Mouse (Mus musculus) ES-Bruce4 (cell line): ENCODE results near the gene Tmem63c. TPM values are rescaled to one million over a fixed set of nuclear protein-coding genes. Genes with fewer than 3 reads are reported as not detected.

Source experiments
- H3K27ac ChIP-seq: 2 replicates; pipeline ENCODE4 v1.5.1; 2012; ENCODE audit warnings: low read length, inconsistent platforms; ENCODE audit not compliant: insufficient read depth
- H3K27me3 ChIP-seq: 2 replicates; pipeline ENCODE4 v1.6.1; 2012; ENCODE audit warnings: mild to moderate bottlenecking, low read length, inconsistent platforms; ENCODE audit not compliant: control insufficient read depth, poor library complexity, insufficient read depth, severe bottlenecking
- H3K36me3 ChIP-seq: 2 replicates; pipeline ENCODE4 v1.6.1; 2012; ENCODE audit warnings: inconsistent platforms, mild to moderate bottlenecking, low read length, moderate library complexity; ENCODE audit not compliant: control insufficient read depth, poor library complexity, insufficient read depth, severe bottlenecking
- H3K4me1 ChIP-seq: one replicate; pipeline ENCODE4 v1.8.1; 2011; ENCODE audit warnings: low read length; ENCODE audit not compliant: control insufficient read depth, insufficient read depth
- H3K4me3 ChIP-seq: 2 replicates; pipeline ENCODE4 v1.5.1; 2011; ENCODE audit warnings: low read depth, mild to moderate bottlenecking, low read length
- H3K9ac ChIP-seq: 2 replicates; pipeline ENCODE4 v1.6.1; 2012; ENCODE audit warnings: low read depth, mild to moderate bottlenecking, inconsistent platforms; ENCODE audit not compliant: poor library complexity, severe bottlenecking
- H3K9me3 ChIP-seq: replicated peaks from 2 replicates; pipeline ENCODE4 v1.6.1; 2012; ENCODE audit warnings: mild to moderate bottlenecking, low read length, inconsistent platforms; ENCODE audit not compliant: control insufficient read depth, poor library complexity, insufficient read depth, severe bottlenecking
- CTCF ChIP-seq: IDR thresholded peaks from one replicate; pipeline ENCODE4 v1.8.1; 2011; ENCODE audit warnings: low read depth, low read length
- EP300 ChIP-seq: IDR thresholded peaks from 2 replicates; pipeline ENCODE4 v1.6.1; 2011; ENCODE audit warnings: low read depth, low read length; ENCODE audit not compliant: insufficient read depth
- POLR2A ChIP-seq: IDR thresholded peaks from one replicate; pipeline ENCODE4 v1.8.1; 2011; ENCODE audit warnings: low read length; ENCODE audit not compliant: insufficient read depth
- polyA plus RNA-seq: library from polyadenylated mRNA; stranded (reverse); fragments of >200 nt; gene quantifications from 2 replicates; pipeline ENCODE4 v1.2.4, GENCODE M21; 2011; ENCODE audit warnings: low read depth; ENCODE audit not compliant: missing spikeins, insufficient read depth, insufficient read length

Gene Tmem63c
- polyA plus RNA-seq, 1 experiment = 0.99 TPM

DNA sequence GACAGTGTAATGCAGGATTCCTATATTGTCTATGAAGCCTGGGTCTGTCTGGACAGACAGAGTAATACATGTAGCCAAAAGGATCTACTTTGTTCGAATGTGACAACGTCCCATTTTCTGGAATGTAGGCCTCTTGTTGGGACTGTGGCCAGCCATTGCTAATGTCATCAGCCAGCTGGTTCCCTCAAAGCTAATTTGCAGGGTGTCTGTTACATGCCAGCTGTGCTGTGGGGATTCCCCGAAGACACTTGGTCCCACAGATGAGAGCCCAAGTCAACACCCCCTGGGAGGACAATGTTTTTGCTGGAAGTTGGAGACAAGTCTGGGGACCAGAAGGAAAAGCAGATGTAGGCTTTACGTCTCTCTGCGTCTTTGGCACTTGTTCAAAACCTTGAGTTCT, 45.3 kb downstream of the Tmem63c start:
- Histone ChIP-seq H3K36me3 (no peaks in the 10 kb centered on the region), H3K9me3 (no peaks in the 10 kb centered on the region), H3K4me3 (no peak overlapping the region), H3K27me3 (no peaks in the 10 kb centered on the region), H3K9ac (no peak overlapping the region), H3K4me1 (no peaks in the 10 kb centered on the region), H3K27ac (no peak overlapping the region)
- TF ChIP-seq EP300 (no peak), POLR2A (no peak), CTCF (no peak)

GRCm38 (mm10) chr12:87070520-87070919, 49.4 kb downstream of the Tmem63c start:
- no peaks in the 10 kb centered on the region for H3K4me1 ChIP-seq
- no peak overlapping the region for H3K4me3 ChIP-seq
- no peaks in the 10 kb centered on the region for H3K9me3 ChIP-seq
- H3K36me3 ChIP-seq = no peaks in the 10 kb centered on the region
- no peak overlapping the region for H3K9ac ChIP-seq
- no peaks in the 10 kb centered on the region for H3K27me3 ChIP-seq
- TF ChIP-seq CTCF (no peak), EP300 (no peak), POLR2A (no peak)
- no peak overlapping the region for H3K27ac ChIP-seq

GRCm38 (mm10) chr12:87076610-87077009, 55.5 kb downstream of the Tmem63c start:
- Histone ChIP-seq H3K36me3 (no peaks in the 10 kb centered on the region), H3K4me1 (no peaks in the 10 kb centered on the region), H3K27ac (no peak overlapping the region), H3K4me3 (no peak overlapping the region), H3K9ac (no peak overlapping the region), H3K27me3 (no peaks in the 10 kb centered on the region), H3K9me3 (no peaks in the 10 kb centered on the region)
- TF ChIP-seq POLR2A (no peak), EP300 (no peak), CTCF (no peak)

GRCm38 (mm10) chr12:87082797-87083196, 61.7 kb downstream of the Tmem63c start:
- TF ChIP-seq CTCF = no peak
- no peak for TF ChIP-seq POLR2A
- TF ChIP-seq EP300 = no peak
- Histone ChIP-seq H3K4me1 (no peaks in the 10 kb centered on the region), H3K27ac (no peak overlapping the region)

DNA sequence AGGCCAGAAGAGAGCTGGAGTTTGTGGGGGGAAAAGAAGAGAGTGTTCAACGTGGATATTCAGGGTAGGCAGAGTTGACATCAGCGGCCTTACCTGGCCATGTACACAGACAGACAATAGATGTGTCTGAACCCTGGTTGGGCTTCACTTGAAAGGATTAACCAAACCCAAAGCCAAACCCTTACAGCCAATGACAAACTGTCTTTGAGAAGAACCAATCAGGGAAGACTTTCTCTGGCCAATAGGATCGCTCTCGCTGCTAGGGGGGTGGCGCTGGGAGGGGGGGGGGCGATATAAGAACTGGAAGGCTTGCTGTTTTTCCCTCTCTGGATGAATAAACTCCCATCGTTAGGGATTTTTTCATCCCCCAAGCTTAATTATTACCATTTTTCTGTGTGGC, 66.1 kb downstream of the Tmem63c start:
- Histone ChIP-seq H3K27me3 (no peaks in the 10 kb centered on the region), H3K36me3 (no peaks in the 10 kb centered on the region), H3K4me3 (no peak overlapping the region), H3K4me1 (no peaks in the 10 kb centered on the region), H3K9me3 (no peaks in the 10 kb centered on the region), H3K27ac (no peak overlapping the region), H3K9ac (no peak overlapping the region)
- TF ChIP-seq EP300 (no peak), CTCF (no peak), POLR2A (no peak)

More at GRCm38 (mm10) chr12:87082797-87083196, 61.7 kb downstream of the Tmem63c start:
- no peaks in the 10 kb centered on the region for H3K36me3 ChIP-seq
- H3K27me3 ChIP-seq = no peaks in the 10 kb centered on the region
- no peak overlapping the region for H3K4me3 ChIP-seq
- H3K9me3 ChIP-seq = no peaks in the 10 kb centered on the region
- H3K9ac ChIP-seq = no peak overlapping the region

DNA sequence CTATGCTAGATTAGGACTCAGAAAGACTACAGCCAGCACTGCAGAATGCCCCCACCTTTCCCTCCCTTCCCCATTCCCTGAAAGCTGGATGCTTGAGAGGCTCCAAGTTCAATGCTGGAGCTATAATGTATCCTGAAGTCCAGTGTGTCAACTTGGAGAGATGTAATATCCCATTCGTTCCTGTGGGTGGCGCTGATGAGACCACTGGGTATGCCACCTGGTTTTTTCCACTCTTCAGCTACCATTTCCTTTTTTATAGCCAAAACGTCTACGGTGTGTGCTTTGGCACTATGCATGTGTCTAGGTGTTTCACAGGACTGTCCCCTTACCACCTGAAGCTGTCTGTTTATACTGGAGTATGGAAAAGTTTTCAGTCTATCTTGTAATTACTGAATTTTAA, 67.2 kb downstream of the Tmem63c start:
- no peak for TF ChIP-seq EP300
- peak; percentile 26 for TF ChIP-seq CTCF
- H3K36me3 ChIP-seq = no peaks in the 10 kb centered on the region

More for the DNA sequence above, 67.2 kb downstream of the Tmem63c start:
- Histone ChIP-seq H3K4me1 (no peaks in the 10 kb centered on the region), H3K9me3 (no peaks in the 10 kb centered on the region), H3K27me3 (no peaks in the 10 kb centered on the region), H3K4me3 (no peak overlapping the region), H3K27ac (no peak overlapping the region), H3K9ac (no peak overlapping the region)
